Mouse (Mus musculus) gastrocnemius, adult 8-10 months (tissue): Measurements from ENCODE around the gene Fam81a. TPM values are rescaled to one million over a fixed set of nuclear protein-coding genes. Genes with fewer than 3 reads are reported as not detected.
A peak's percentile ranks its signal among the peaks of the same experiment; 100 is the strongest.

Experiments
- DNase-seq, 2 experiments: peaks; one replicate each; pipeline ENCODE4 v3.0.0; 2022; ENCODE audit warnings: low spot score in 2 of 2
- total RNA-seq, 4 experiments: library from RNA; stranded (reverse); gene quantifications; 2 replicates each; pipeline ENCODE4 v1.2.4; 2022

Gene Fam81a
- total RNA-seq, 4 experiments from 2014 or later: 0.68 to 0.97 (median 0.85) TPM

GRCm38 (mm10) chr9:70109279-70109678 lies 33.1 kb downstream of the Fam81a start:
- peak; percentile 50 to 57 for DNase-seq

- no peak for DNase-seq
Observed at GRCm38 (mm10) chr9:70108151-70108550, 34.2 kb downstream of the Fam81a start.

- DNase-seq: no peak
Observed at GRCm38 (mm10) chr9:70105573-70105972, 36.8 kb downstream of the Fam81a start.

- DNase-seq: no peak
Observed at GRCm38 (mm10) chr9:70103106-70103505, 39.3 kb downstream of the Fam81a start.

DNA sequence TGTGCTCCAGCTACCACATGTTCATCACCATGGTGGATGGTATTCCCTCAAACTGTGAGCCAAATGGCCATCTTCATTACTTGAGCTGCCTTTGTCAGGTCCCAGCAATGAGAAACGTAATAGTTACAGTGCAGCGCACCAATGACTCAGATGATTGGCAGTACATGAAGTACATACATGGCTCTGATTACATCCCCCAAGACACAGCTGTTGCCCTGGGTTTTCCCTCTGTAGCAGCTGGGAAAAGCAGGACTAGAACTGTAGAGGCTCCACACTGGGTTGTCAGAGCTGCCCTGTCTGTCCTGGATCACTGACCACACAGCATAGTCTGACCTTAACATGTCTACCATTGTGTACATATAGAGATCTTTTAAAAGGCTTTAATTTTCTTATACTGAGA lies 44.8 kb downstream of the Fam81a start:
- DNase-seq: no peak

DNA sequence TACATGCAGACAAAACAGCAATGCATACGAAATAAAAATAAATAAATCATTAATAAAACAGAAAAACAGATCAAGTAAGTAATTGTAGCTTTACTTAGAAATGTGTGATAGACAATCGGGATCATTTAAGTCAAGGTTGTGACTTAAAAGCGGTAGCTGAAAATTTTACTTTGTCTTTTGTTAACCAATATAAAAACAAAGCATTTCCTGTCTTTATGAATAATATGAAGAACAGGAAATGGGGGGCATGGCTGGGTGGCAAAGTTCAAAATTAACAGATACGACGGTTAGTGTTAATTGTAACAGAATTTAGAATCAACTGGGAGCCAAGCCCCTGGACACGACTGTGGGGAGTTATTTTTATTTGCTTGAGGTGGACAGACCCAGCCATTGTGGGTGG lies 47.3 kb downstream of the Fam81a start:
- no peak for DNase-seq

DNA sequence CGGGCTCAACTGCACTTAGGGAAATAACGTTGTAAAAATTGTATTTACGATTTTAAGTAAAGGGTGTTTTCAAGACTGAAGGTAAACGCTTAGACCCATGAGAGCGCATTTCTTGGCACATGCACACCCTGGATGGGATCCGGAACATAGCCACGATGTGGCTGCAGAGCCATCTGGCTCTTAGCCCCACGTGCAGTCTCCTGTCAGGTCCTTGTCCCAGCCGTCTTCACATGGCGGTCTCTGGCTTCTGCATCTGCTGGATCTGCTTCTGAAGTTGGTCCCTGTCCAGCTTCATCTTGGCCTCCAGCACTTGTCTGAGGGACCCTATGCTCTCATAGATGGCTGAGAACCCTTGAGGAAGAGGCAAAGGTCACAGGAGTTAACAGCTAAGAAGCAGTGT lies 51.8 kb downstream of the Fam81a start:
- no peak for DNase-seq

DNA sequence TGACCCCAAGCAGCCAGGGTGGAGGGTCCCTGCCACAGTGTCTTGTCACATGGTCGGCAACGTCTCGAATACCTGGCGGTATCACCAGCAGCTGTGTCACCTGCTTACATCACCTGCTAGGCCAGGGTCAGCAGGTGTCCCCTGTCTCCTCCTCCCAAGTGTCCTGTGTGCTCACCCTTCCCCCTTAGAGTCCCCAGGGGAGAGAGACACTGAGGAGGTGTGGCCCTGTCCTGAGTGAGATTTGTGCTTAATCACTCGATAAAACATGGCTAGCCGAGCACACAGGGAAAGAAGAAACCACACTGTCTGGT lies 53.6 kb downstream of the Fam81a start:
- no peak for DNase-seq

DNA sequence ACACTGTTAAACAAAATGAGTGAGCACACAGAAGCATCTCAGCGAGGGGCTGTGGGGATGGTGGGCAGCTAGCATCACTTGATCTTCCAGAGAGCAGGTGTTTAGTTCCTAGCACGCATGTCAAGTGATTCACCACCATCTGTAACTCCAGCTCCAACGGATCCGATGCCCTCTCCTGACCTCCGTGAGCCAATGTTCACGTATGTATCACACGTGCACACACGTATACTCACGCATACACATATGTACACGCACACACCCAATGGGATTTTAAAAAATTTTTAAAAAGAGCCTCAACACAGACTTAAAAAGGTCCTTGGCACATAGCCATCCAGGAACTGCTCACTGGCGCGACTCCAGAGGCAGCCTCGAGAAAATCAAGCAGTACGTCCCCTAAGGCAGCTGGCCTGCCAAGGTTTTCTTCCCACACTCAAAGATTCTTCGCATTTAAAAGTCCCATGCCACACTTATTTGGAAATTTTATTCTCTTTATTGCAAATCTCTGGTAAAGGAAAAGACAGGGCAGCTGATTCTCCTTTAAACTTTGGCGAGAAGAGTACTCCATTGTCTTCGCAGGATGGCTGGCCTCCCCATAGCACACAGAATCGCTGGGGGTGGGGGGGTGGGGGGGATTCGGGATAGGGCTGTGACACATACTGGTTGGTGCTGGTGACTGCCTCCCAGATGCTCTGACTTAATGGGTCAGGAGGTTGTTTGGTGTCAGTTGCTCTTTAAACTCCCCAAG lies 54.1 kb downstream of the Fam81a start:
- no peak for DNase-seq

- no peak for DNase-seq
Observed at GRCm38 (mm10) chr9:70087379-70087778, 55.0 kb downstream of the Fam81a start.

GRCm38 (mm10) chr9:70086091-70086490 lies 56.3 kb downstream of the Fam81a start:
- DNase-seq: no peak

DNA sequence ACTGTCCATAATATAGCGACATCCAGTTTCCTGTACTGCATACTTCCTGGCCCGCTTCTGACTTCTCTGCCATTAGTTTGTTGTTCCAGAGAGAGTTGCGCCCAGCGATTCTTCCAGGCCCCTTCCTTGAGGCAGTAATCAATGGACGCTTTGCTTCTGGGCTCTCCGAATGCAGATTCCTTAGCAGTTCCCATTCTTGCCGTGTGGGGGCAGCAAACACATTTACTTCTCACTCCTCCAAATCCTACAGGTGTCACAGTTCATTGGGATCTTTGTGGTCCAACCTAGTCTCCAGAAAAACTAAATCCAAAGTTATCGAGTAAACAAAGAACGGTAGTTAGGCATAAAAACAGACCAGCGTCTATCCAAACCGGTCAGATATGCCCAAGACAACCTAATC lies 58.3 kb downstream of the Fam81a start:
- no peak for DNase-seq

- no peak for DNase-seq
Observed at GRCm38 (mm10) chr9:70082357-70083204, 59.8 kb downstream of the Fam81a start.

- DNase-seq: no peak
Observed at GRCm38 (mm10) chr9:70081767-70082166, 60.6 kb downstream of the Fam81a start.

DNA sequence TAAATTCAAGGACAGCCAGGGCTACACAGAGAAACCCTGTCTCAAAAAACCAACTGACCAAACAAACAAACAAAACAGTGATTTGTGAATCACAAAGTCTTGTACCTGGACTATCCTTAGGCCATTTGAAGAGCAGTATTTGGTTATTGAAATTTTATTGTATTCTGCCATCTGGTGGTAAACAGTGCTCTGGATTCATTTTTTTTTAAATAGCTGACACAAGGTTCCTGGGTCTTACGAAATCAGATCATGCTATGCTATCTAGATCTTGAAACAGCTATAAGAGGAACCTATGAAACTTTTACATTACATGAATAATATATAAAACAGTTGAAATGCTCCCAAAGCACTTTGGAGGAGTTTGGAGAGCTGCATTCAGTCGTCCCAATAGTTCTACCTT lies 61.4 kb downstream of the Fam81a start:
- DNase-seq: no peak

GRCm38 (mm10) chr9:70080027-70080800 lies 62.1 kb downstream of the Fam81a start:
- DNase-seq: no peak

- no peak for DNase-seq
Observed at GRCm38 (mm10) chr9:70078034-70078433, 64.3 kb downstream of the Fam81a start.

GRCm38 (mm10) chr9:70077170-70077569 lies 65.2 kb downstream of the Fam81a start:
- no peak for DNase-seq

DNA sequence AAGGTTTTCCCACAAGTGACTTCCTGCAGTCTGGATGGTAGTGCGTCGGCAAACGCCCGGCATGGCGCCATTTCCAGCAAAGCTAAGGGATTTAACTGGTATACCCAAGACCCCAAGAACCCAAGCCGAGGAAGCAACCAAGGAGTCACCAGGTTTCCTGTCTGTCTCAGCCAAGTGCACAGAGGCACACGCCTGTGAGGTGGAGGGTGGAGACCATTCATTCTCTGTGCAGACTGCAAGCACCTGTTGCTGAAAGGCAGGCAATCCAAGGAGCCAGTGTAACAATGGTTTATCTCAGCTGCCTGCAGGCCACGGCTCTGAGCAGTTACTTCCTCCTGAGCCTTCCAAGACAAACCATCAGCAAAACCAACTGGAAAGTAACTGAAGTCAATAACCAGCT lies 70.0 kb downstream of the Fam81a start:
- DNase-seq: no peak

- DNase-seq: no peak
Observed at GRCm38 (mm10) chr9:70069961-70070435, 72.4 kb downstream of the Fam81a start.

DNA sequence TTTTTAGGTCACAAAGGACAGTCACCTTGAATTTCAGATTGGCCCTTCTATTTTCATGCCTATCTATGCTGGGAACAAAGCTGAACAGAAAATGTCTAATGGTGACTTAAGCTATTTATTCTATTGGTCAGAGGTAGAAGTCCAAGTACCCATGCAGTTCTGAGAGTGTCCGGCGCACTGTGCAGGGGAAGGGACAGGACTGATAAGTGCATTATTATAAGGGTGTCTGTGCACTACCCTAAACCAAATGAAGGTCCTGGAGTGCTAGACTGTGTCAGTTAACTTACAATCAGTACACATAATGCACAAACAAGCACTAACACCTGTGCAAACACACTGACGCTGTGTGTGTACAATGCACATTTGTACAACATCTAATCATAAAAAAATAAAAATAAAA lies 74.9 kb downstream of the Fam81a start:
- DNase-seq: no peak

DNA sequence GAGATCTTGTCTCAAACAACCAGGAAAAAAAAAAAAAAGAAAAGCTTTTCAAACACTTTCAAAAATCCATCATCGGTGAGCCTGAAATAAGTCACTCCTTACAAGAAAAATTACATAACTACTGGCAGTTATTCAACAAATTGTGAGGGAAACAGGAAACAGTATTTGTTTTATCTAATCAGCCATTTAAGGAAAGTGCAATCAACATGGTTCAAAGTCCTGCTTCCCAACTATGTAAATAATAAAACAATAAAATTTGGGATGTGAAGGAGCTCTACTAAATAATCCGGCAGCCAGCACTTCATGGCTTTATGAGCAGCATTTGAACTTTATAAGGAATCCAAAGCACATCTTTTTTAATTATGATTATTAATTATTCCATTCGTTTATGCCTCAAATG lies 80.3 kb downstream of the Fam81a start:
- no peak for DNase-seq
